Mouse (Mus musculus) forelimb bud, embryonic 11.5 days (tissue): Measurements from ENCODE around the gene H2-T24.
A peak's percentile ranks its signal among the peaks of the same experiment; 100 is the strongest.
"Not testable (repeated sequence)": the region's sequence is repeated elsewhere in the genome, so short reads cannot be mapped to it uniquely, and the experiment has no call there.

Experiments used
- DNase-seq: peaks from one replicate; pipeline ENCODE4 v3.0.0-alpha.2; 2012; ENCODE audit warnings: low read depth, low spot score

H2-T24 gene

GRCm38 (mm10) chr17:36020191-36021073 lies at the start of gene H2-T24:
Gene H2-T24, minus strand, starts transcription at chr17:36020560.
- DNase-seq: no peak

DNA sequence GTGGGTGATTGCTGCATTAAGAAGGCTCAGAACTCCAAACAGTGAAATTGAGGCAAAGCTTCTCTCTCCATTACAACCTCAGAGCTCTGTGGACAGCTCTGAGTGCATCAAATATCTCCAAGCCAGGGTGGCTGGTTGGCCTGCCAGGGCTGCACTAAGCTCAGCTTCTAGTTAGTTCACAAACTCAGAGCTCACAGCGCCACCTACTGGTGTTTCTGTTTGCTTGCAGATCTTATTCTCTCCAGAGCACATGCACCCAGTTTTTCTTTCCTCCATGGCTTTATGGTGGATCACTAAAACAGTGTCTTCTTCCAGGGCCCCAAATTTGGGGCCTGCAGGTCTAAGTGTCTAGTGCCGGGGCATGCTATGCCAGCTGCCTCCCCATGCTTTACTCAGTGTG lies 40.5 kb upstream of the H2-T24 start:
- DNase-seq: peak; percentile 88

DNA sequence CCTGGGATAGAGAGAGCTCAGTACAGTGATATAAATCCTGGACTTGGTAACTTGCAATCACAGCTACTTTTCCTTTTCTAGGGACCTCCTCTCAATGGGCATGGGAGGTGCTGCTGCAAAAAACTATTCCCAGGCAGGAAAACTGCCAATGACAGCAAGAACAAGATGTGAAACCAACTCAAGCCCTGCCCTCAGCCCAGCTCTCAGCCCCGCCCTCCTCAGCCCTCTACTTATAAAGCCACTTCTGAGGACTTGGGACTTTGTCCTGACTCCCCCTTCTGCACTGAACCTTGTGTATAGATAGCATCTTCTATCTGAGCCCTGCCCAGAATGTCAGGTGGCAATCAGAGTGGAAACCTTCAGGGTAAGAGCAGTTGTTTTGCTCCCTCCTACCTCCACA lies 38.0 kb upstream of the H2-T24 start, which contains the start of gene Gm11127:
TSS of gene Gm11127 (minus strand) at position 10 of the 400 bp plus-strand sequence.
- DNase-seq: not testable (repeated sequence)

DNA sequence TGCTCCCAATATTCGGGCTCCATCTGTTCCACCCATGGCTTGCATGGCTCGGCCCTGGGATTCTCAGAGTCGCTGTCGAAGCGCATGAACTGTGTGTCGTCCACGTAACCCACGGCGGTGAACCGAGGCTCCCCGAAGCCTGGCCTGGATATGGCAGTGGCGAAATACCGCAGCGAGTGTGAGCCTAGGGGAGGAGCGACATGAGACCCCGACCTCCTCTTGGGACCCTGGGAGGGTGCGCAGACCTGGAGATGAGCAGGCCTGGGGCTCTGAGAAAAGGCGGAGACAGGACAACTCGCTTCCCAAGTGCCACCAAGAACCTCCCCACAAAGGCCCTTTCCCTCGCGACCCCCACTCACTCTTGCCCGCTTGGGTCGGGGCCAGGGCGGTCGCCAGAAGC lies 37.6 kb upstream of the H2-T24 start:
- DNase-seq: not testable (repeated sequence)

GRCm38 (mm10) chr17:36043286-36043685 lies 22.9 kb upstream of the H2-T24 start:
- DNase-seq: no peak

DNA sequence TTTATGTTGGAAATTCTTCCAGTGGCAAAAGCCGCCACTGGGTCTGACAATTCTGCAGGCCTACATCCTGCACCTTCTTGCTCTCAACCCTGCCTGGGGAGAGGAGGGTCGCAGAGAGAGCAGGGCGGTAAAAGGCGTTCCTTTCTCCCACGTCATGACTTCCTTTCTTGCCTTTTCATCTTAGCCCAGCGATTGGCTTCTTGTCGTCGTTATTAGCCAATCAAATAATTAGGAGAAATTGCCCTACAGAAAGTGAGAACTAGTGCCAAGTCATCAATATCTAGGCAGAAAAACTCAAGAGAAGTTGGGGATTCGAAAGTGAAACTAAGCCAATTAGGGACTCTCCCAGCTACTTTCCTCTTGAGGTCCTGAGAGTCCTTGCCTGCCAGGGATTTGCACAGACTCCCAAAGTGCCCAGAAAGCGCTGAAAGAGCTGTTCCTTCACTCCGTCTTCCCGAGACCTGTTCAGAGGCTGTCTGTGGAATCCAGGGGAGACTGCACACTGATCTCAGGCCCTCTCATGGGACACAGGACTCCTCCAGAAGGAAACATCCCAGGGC lies 22.3 kb upstream of the H2-T24 start, which contains the start of the genes H2-T22 and Gm6034:
TSS of gene H2-T22 (minus strand) at position 138 of the 560 bp plus-strand sequence.
TSS of gene Gm6034 (plus strand) at position 352 of the 560 bp plus-strand sequence.
- DNase-seq: peak; percentile 74

- not testable (repeated sequence) for DNase-seq
These were observed 21.7 kb upstream of the H2-T24 start for GRCm38 (mm10) chr17:36042055-36042454.

DNA sequence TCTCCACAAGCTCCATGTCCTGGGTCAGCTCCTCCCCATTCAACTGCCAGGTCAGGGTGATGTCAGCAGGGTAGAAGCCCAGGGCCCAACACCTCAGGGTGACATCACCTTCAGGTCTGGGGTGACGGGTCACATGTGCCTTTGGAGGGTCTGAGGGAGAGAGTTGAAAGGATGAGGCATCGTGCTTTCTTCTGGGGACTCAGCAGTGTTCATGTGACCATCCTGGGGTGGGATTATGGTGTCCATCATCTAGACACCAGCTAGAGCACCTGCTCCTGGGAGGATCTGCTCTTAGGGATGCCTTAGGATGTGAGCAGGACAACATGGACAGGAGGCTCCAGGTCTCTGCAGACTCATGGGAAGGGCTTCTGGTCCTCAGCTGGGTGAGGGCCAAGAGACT lies 20.2 kb upstream of the H2-T24 start:
- not testable (repeated sequence) for DNase-seq

GRCm38 (mm10) chr17:36036126-36036525 lies 15.8 kb upstream of the H2-T24 start:
- DNase-seq: not testable (repeated sequence)

DNA sequence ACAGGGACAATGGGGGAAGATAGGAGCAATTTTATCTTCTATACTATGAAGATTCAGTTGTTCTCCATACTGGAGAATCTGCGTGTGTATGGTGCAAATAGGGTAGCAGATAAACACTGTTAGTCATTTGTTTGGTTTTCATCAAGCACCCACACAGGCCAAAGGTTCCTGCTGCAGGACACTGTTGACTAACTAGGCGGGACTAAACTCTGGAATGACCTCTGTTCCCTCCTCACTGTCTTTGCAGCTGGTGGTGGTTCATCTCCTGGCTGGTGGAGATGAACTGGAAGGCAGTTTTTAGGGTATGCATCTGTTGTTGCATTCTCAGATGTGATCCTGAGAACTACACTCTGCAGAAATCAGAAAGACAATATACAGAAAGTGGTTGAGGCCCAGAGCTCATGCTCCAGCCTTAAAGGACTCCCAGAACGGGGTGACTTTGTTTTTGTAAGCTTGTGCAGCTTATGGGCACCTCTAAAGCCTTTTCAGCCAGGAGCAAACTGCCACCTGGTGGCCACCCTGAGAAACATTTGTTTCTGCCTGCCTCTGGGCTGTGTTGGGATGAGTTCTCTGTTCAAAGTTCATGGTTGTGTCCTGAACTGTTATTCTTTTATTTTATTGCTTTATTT lies 14.8 kb upstream of the H2-T24 start:
- not testable (repeated sequence) for DNase-seq

- DNase-seq: not testable (repeated sequence)
These were observed 14.2 kb upstream of the H2-T24 start for GRCm38 (mm10) chr17:36034524-36034923.

DNA sequence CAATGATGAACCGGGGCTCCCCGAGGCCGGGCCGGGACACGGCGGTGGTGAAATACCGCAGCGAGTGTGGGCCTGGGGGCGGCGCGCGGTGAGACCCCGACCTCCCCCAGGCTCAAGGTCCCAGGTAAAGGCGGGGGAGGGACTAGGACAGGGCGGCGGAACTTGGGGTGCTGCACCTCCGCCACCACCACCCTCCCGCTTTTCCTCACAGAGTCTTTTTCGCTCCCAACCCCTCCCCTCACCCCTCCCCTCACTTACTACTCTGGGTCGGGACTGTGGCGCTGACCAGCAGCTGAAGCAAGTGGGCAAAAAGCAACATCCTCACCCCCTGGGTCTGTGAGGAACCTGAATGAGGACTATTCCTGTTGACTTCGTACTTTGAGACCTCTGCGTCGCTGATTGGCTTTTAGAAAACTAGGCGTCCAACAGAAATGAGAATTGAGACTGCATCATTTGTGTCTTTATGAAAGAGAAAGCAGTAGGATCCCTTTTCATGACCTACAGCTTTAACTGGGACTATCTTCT lies 12.1 kb upstream of the H2-T24 start, which contains the start of gene H2-T23:
TSS of gene H2-T23 (minus strand) at position 505 of the 525 bp plus-strand sequence.
- DNase-seq: not testable (repeated sequence)

GRCm38 (mm10) chr17:36031583-36032331 lies 11.4 kb upstream of the H2-T24 start:
- not testable (repeated sequence) for DNase-seq

GRCm38 (mm10) chr17:36030703-36031582 lies 10.6 kb upstream of the H2-T24 start:
- not testable (repeated sequence) for DNase-seq

- DNase-seq: not testable (repeated sequence)
These were observed 9.8 kb upstream of the H2-T24 start for GRCm38 (mm10) chr17:36030046-36030702.

DNA sequence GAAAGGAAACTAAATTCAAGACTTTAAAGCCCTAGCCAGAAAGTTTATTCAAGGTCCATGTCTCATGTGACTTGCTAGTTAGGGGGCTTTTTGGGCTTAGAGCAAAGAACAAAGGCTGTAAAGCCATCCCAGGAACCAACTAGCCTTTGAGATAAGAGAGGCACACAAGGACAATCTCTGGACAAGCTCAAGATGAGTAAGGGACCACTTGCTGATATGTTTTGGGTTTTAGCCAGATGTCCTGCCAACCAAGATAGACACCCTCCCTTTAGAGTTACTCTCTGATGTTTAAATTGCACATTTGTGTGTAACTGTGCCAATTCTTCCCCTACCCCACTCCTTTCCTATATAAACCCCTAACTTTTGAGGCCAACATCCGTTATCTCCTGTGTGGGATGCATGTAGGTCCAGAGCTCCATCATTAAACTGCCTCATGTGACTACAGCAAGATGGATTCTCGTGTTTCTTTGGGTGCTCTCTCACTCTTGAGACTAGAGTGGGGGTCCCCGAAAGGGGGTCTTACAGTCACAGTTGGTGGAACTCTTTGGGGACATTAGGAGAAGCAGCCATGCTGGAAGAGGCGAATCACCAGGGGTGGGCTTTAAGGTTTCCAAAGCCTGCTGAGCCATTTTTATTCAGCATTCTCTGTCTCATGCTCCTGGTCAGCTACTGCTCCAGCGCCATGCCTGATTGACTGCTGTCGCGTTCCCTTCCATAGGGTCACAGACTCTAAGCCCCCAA lies 8.7 kb upstream of the H2-T24 start:
- DNase-seq: no peak

DNA sequence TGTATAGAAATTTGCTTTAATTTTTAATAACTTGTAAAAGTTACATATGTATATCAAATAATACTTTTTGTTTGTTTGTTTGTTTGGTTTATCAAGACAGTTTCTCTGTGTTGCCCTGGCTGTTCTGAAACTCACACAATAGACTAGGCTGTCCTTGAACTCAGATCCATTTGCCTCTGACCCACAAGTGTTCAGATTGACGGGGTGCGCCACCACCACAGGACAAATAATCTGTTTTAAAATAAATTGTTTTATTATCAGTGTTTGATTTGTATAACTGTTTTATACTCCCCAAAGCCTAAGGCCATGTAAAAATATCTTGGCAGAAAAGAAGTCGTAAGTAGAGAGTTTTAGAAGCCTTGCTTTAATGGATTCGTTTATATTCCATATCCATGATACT lies 7.3 kb upstream of the H2-T24 start:
- no peak for DNase-seq

GRCm38 (mm10) chr17:36025901-36026300 lies 5.5 kb upstream of the H2-T24 start:
- no peak for DNase-seq

GRCm38 (mm10) chr17:36025197-36025596 lies 4.8 kb upstream of the H2-T24 start:
- no peak for DNase-seq
